8 mouse cellular contexts compared by ENCODE assay signal in the genomic region with DNA sequence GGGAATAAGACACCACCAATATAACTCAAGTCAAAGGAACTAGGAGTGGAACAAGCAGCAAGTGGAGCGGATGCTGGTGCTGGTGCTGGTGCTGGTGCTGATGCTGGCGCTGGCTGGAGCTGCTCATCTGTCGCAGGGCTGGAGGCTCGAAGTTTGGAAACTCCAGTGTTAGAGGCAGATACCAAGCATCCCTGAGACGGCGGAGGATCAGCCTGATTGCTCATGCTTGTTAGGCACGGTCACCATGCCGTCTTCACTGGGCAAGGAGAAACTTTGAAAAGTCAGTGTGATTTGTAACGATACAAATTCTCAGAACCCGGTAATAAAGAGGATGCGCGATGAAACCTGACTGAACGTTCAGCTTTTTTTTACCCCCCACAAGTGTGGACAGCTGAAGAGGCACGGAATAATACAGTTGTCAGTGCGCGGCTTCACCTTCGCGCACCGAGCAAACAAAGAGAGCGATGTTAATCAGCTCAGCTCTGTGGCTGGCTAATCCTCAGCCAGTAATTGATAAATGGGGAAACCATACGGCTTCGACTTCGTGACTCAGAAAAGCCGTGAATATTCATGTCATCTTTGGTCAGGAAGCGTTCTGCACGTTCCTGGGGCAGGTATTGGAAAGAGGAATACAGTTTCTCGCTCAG.
A peak's percentile ranks its signal among the peaks of the same experiment; 100 is the strongest.
DNase-seq lines count a peak whose midpoint lies in the region; ATAC-seq and TF ChIP-seq lines count a peak whose summit lies in the region.

No protein-coding gene starts in this region.

- TF ChIP-seq CTCF in cortical plate, adult 2 months (IDR thresholded peaks at IDR 0.05; ENCODE audit: extremely low read depth, insufficient read depth, low read length), result no peak
- TF ChIP-seq CTCF in heart, postnatal 0 days (IDR thresholded peaks at IDR 0.05; ENCODE audit: low read depth), result no peak
- no peak for TF ChIP-seq CTCF in thymus, adult 2 months (IDR thresholded peaks at IDR 0.05; ENCODE audit: borderline replicate concordance, control insufficient read depth, extremely low read depth, insufficient read depth, low read length, poor library complexity)

- H3K27ac ChIP-seq in heart, embryonic 16.5 days (ENCODE audit: low read length), result no peak overlapping the region
- H3K27ac ChIP-seq in cortical plate, adult 2 months (ENCODE audit: insufficient read depth, low read length), result no peak overlapping the region
- H3K27ac ChIP-seq in heart, postnatal 0 days (ENCODE audit: low read depth), result no peak overlapping the region
- no peak overlapping the region for H3K27ac ChIP-seq in thymus, adult 2 months (ENCODE audit: control insufficient read depth, insufficient read depth, low read length)

- 8% methylated on average over 27 of the region's 27 CpGs for whole genome bisulfite sequencing in heart, embryonic 16.5 days
- WGBS in heart, postnatal 0 days, result 6% methylated on average over 27 of the region's 27 CpGs
- WGBS in thymus, adult 2 months, result 12% methylated on average over 27 of the region's 27 CpGs

- TF ChIP-seq POLR2A in cortical plate, adult 2 months (IDR thresholded peaks at IDR 0.05; ENCODE audit: extremely low read depth, insufficient read depth, low read length), result no peak
- TF ChIP-seq POLR2A in thymus, adult 2 months (IDR thresholded peaks at IDR 0.05; ENCODE audit: control insufficient read depth, extremely low read depth, insufficient read depth, low read length, poor library complexity), result no peak

- H3K4me2 ChIP-seq in heart, embryonic 16.5 days (ENCODE audit: low read depth, low read length), result peak overlapping the region; percentile 86
- H3K4me2 ChIP-seq in heart, postnatal 0 days (ENCODE audit: low read depth, low read length), result peak overlapping the region; percentile 75

- H3K9ac ChIP-seq in heart, embryonic 16.5 days (ENCODE audit: low read length), result peak overlapping the region; percentile 16
- 0 out of 2 replicates have a peak overlapping the region, but pooled peaks have one; percentile 1 for H3K9ac ChIP-seq in heart, postnatal 0 days (replicated peaks; ENCODE audit: low read depth, low read length)

- H3K4me3 ChIP-seq in heart, embryonic 16.5 days (ENCODE audit: low read length), result peak overlapping the region; percentile 53
- H3K4me3 ChIP-seq in cortical plate, adult 2 months (ENCODE audit: insufficient read depth, low read length), result peak overlapping the region; percentile 36
- H3K4me3 ChIP-seq in heart, postnatal 0 days (ENCODE audit: low read depth, low read length), result peak overlapping the region; percentile 42
- no peak overlapping the region for H3K4me3 ChIP-seq in thymus, adult 2 months (ENCODE audit: control insufficient read depth, insufficient read depth, low read length)

- no peak for TF ChIP-seq EP300 in heart, postnatal 0 days (IDR thresholded peaks at IDR 0.05; ENCODE audit: low read depth)

- H3K36me3 ChIP-seq in heart, embryonic 16.5 days (ENCODE audit: control insufficient read depth, insufficient read depth), result no peaks in the 10 kb centered on the region
- H3K36me3 ChIP-seq in heart, postnatal 0 days (replicated peaks; ENCODE audit: control insufficient read depth, insufficient read depth, low read length), result no peaks in the 10 kb centered on the region
- no peaks in the 10 kb centered on the region for H3K36me3 ChIP-seq in thymus, adult 2 months (ENCODE audit: control insufficient read depth, insufficient read depth, low read length)

- no peak for ATAC-seq in heart, embryonic 16.5 days (replicated peaks; ENCODE audit: extremely low read depth, insufficient read depth, low FRiP score)
- ATAC-seq in heart, postnatal 0 days (ENCODE audit: insufficient read depth, low read depth), result no peak
- peak; percentile 69 for ATAC-seq in megakaryocyte-erythroid progenitor cell, adult 5-6 weeks (replicated peaks; ENCODE audit: low FRiP score, low TSS enrichment, poor library complexity, severe bottlenecking)

- no peaks in the 10 kb centered on the region for H3K4me1 ChIP-seq in heart, embryonic 16.5 days (ENCODE audit: control insufficient read depth, insufficient read depth, low read length)
- peaks cover 4% of the 10 kb centered on the region; the same call in 1 of the 2 replicates for H3K4me1 ChIP-seq in cortical plate, adult 2 months (ENCODE audit: control insufficient read depth, insufficient read depth, low read length)
- no peaks in the 10 kb centered on the region for H3K4me1 ChIP-seq in heart, postnatal 0 days (ENCODE audit: control insufficient read depth, insufficient read depth)
- H3K4me1 ChIP-seq in thymus, adult 2 months (replicated peaks; ENCODE audit: control insufficient read depth, insufficient read depth, low read length), result no peaks in the 10 kb centered on the region

- DNase-seq in heart, adult 18-20 months, result no peak
- DNase-seq in heart, postnatal 0 days (ENCODE audit: low spot score), result no peak
- no peak for DNase-seq in urinary bladder, postnatal 36 days (ENCODE audit: low spot score in 2 of 2)
- DNase-seq in thymus, adult 2 months, result no peak
- DNase-seq in layer of hippocampus, adult 11-12 months (ENCODE audit: low spot score), result no peak

- 0 out of 2 replicates have a peak, but pooled peaks cover 2% of the 10 kb centered on the region for H3K9me3 ChIP-seq in heart, embryonic 16.5 days (replicated peaks; ENCODE audit: control insufficient read depth, low read length)
- H3K9me3 ChIP-seq in heart, postnatal 0 days (replicated peaks; ENCODE audit: control insufficient read depth, low read length), result no peaks in the 10 kb centered on the region

- H3K27me3 ChIP-seq in heart, embryonic 16.5 days (ENCODE audit: control insufficient read depth, insufficient read depth, low read length), result no peaks in the 10 kb centered on the region
- H3K27me3 ChIP-seq in heart, postnatal 0 days (ENCODE audit: control insufficient read depth, insufficient read depth, low read length), result 0 out of 2 replicates have a peak, but pooled peaks cover 11% of the 10 kb centered on the region
- H3K27me3 ChIP-seq in thymus, adult 2 months (ENCODE audit: control insufficient read depth, insufficient read depth, low read length), result peaks cover 7% of the 10 kb centered on the region; the same call in 1 of the 2 replicates
